Mouse (Mus musculus): ENCODE data around the gene Stk40. TPM values are rescaled to one million over a fixed set of nuclear protein-coding genes. Genes with fewer than 3 reads are reported as not detected.

Gene Stk40
- total and polyA plus RNA-seq, 3 experiments = 20.5 to 68.2 (median 41.2) TPM

DNA sequence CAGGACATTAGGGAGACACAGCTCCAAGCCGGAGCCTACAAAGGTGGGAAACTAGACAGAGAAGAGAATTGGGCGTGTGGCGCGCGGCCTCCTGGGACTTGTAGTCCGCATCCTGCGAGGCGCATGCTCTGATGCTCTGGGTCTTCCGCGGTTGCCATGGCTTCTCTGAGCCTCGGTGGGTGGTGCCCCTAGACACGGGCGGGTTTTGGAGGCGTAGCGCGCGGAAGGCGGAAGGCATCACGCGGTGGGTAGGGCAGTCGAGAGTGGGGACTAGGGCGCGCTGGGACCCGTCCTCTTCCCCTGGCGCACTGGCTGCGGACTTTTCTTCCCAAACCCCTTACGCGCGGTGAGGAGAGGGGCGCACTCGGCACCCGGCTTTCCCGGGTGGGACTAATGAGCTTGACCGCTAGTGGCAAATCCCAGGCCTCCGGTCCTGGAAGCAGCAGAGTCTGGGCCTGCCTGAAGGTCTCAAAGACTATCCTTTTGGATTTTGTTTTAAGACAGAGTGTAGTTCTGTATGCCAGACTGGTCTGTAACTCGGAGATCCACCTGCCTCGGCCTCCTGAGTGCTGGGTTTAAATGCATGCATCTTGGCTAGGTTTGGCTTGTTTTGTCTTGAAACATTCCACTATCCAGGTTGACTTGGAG, 7.2 kb upstream of the Stk40 start, which contains the start of gene Lsm10:
Gene Lsm10, plus strand, starts transcription at position 160 of the 648 bp plus-strand sequence.
- TF ChIP-seq CTCF (IDR thresholded peaks at IDR 0.05; ENCODE audit: low read depth, low read length) (no peak), TAL1 (conservative IDR thresholded peaks at IDR 0.05; ENCODE audit: low read depth, low read length) (no peak), GATA1 (IDR thresholded peaks at IDR 0.05; ENCODE audit: borderline replicate concordance, low read length) (no peak)
- ATAC-seq (ENCODE audit: extremely low read depth, insufficient number of reproducible peaks, low FRiP score, poor library complexity, severe bottlenecking) (peak; percentile 99), DNase-seq (ENCODE audit: low spot score) (peak; percentile 94)
- Histone ChIP-seq H3K9me3 (replicated peaks) (no peaks in the 10 kb centered on the region), H3K27me3 (ENCODE audit: insufficient read depth, low read length) (no peaks in the 10 kb centered on the region), H3K4me3 (ENCODE audit: low read depth, low read length) (peak within 1 kb of the TSS; percentile 79), H3K4me1 (ENCODE audit: insufficient read depth, low read depth, low read length) (peaks cover 44% of the 10 kb centered on the region), H3K36me3 (replicated peaks) (peaks cover 40% of the 10 kb centered on the region)

GRCm38 (mm10) chr4:126097711-126098253, 6.0 kb upstream of the Stk40 start:
- no peak for TF ChIP-seq GATA2 (IDR thresholded peaks at IDR 0.05; ENCODE audit: borderline replicate concordance, low read depth, low read length)
- no peak for TF ChIP-seq CTCF (IDR thresholded peaks at IDR 0.05; ENCODE audit: low read depth, low read length)
- no peak for TF ChIP-seq TAL1 (conservative IDR thresholded peaks at IDR 0.05; ENCODE audit: low read depth, low read length)
- no peak for TF ChIP-seq POLR2AphosphoS5 (IDR thresholded peaks at IDR 0.05; ENCODE audit: insufficient replicate concordance, low read depth, low read length)
- no peak for TF ChIP-seq GATA1 (IDR thresholded peaks at IDR 0.05; ENCODE audit: borderline replicate concordance, low read length)

DNA sequence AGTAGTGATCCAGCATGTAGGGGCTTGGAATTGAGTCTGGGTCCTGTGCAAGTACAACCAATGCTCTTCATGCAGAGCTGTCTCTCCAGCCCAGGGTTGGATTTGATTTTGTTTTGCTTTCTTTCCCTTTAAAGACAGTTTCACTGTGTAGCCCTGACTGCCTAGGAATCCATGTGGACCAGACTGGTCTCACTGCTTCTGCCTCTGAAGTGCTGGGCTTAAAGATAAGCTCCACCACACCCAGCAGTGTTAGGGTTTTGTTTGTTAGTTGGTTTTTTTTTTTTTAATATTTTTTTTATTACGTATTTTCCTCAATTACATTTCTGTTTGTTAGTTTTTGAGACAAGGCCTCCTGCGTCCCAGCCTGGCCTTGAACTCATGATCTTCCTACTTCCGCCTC, 4.4 kb upstream of the Stk40 start:
- TF ChIP-seq TAL1 (conservative IDR thresholded peaks at IDR 0.05; ENCODE audit: low read depth, low read length) (peak; percentile 45; the same call in 1 of the 2 replicates), GATA2 (IDR thresholded peaks at IDR 0.05; ENCODE audit: borderline replicate concordance, low read depth, low read length) (no peak)
- no peak for DNase-seq (ENCODE audit: low spot score)
- H3K4me3 ChIP-seq (ENCODE audit: low read depth, low read length) = no peak overlapping the region; the same call in 1 of the 2 replicates
- H3K4me1 ChIP-seq (ENCODE audit: insufficient read depth, low read depth, low read length) = peaks cover 65% of the 10 kb centered on the region
- no peaks in the 10 kb centered on the region for H3K9me3 ChIP-seq (replicated peaks)
- no peaks in the 10 kb centered on the region for H3K27me3 ChIP-seq (ENCODE audit: insufficient read depth, low read length)
- peaks cover 45% of the 10 kb centered on the region for H3K36me3 ChIP-seq (replicated peaks)
- no peak for ATAC-seq (ENCODE audit: extremely low read depth, insufficient number of reproducible peaks, low FRiP score, poor library complexity, severe bottlenecking)

More at GRCm38 (mm10) chr4:126097711-126098253, 6.0 kb upstream of the Stk40 start:
- no peak for DNase-seq (ENCODE audit: low spot score)
- Histone ChIP-seq H3K4me3 (ENCODE audit: low read depth, low read length) (peak overlapping the region; percentile 28; the same call in 1 of the 2 replicates), H3K36me3 (replicated peaks) (peaks cover 45% of the 10 kb centered on the region), H3K9me3 (replicated peaks) (no peaks in the 10 kb centered on the region), H3K4me1 (ENCODE audit: insufficient read depth, low read depth, low read length) (peaks cover 55% of the 10 kb centered on the region), H3K27me3 (ENCODE audit: insufficient read depth, low read length) (no peaks in the 10 kb centered on the region)
- no peak for ATAC-seq (ENCODE audit: extremely low read depth, insufficient number of reproducible peaks, low FRiP score, poor library complexity, severe bottlenecking)

- H3K4me1 ChIP-seq (ENCODE audit: insufficient read depth, low read depth, low read length) = peaks cover 78% of the 10 kb centered on the region
- ATAC-seq (ENCODE audit: extremely low read depth, insufficient number of reproducible peaks, low FRiP score, poor library complexity, severe bottlenecking) (no peak), DNase-seq (ENCODE audit: low spot score) (no peak)
- no peak overlapping the region for H3K4me3 ChIP-seq (ENCODE audit: low read depth, low read length)
- H3K36me3 ChIP-seq (replicated peaks) = peaks cover 46% of the 10 kb centered on the region
- H3K27me3 ChIP-seq (ENCODE audit: insufficient read depth, low read length) = no peaks in the 10 kb centered on the region
- no peak for TF ChIP-seq POLR2AphosphoS5 (IDR thresholded peaks at IDR 0.05; ENCODE audit: insufficient replicate concordance, low read depth, low read length)
- TF ChIP-seq CTCF (IDR thresholded peaks at IDR 0.05; ENCODE audit: low read depth, low read length) = no peak
- no peak for TF ChIP-seq TAL1 (conservative IDR thresholded peaks at IDR 0.05; ENCODE audit: low read depth, low read length)
- TF ChIP-seq GATA2 (IDR thresholded peaks at IDR 0.05; ENCODE audit: borderline replicate concordance, low read depth, low read length) = no peak
- no peak for TF ChIP-seq GATA1 (IDR thresholded peaks at IDR 0.05; ENCODE audit: borderline replicate concordance, low read length)
- H3K9me3 ChIP-seq (replicated peaks) = no peaks in the 10 kb centered on the region
These were observed 3.0 kb upstream of the Stk40 start for GRCm38 (mm10) chr4:126100764-126101163.

GRCm38 (mm10) chr4:126102061-126102841, 1.5 kb upstream of the Stk40 start:
- H3K9me3 ChIP-seq (replicated peaks) = no peaks in the 10 kb centered on the region
- TF ChIP-seq GATA2 (IDR thresholded peaks at IDR 0.05; ENCODE audit: borderline replicate concordance, low read depth, low read length) (no peak), TAL1 (conservative IDR thresholded peaks at IDR 0.05; ENCODE audit: low read depth, low read length) (no peak), POLR2AphosphoS5 (IDR thresholded peaks at IDR 0.05; ENCODE audit: insufficient replicate concordance, low read depth, low read length) (no peak), GATA1 (IDR thresholded peaks at IDR 0.05; ENCODE audit: borderline replicate concordance, low read length) (no peak), CTCF (IDR thresholded peaks at IDR 0.05; ENCODE audit: low read depth, low read length) (no peak)
- peaks cover 84% of the 10 kb centered on the region for H3K4me1 ChIP-seq (ENCODE audit: insufficient read depth, low read depth, low read length)
- no peak overlapping the region; the same call in 1 of the 2 replicates for H3K4me3 ChIP-seq (ENCODE audit: low read depth, low read length)
- H3K36me3 ChIP-seq (replicated peaks) = peaks cover 61% of the 10 kb centered on the region
- H3K27me3 ChIP-seq (ENCODE audit: insufficient read depth, low read length) = no peaks in the 10 kb centered on the region
- ATAC-seq (ENCODE audit: extremely low read depth, insufficient number of reproducible peaks, low FRiP score, poor library complexity, severe bottlenecking) (no peak), DNase-seq (ENCODE audit: low spot score) (peak; percentile 13)

DNA sequence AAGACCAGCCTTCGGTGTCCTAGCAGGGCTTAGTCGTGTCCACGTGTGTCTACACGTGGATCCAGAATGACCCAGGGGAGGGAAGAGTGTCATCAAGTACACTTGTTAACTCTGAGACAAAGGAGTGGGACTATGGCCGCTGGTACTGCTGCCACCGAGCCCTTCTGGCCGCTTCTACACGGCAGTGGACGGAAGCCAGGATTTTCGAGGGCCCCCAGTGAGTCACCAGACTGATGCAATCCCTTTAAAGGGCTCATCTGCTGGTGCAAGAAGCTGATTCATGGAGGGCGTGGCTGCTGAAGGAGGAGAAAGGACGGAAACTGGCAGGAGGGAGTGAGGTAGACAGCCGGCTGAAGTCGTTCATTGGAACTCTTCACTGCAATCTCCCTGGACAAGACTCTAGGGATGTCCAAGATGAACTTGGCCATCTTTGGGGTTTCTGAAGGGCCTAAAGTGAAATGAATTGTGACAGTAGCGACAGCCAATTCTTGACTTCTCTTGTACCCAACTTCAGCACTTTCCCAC, 638 bp upstream of the Stk40 start:
- no peaks in the 10 kb centered on the region for H3K27me3 ChIP-seq (ENCODE audit: insufficient read depth, low read length)
- ATAC-seq (ENCODE audit: extremely low read depth, insufficient number of reproducible peaks, low FRiP score, poor library complexity, severe bottlenecking) (peak; percentile 82), DNase-seq (ENCODE audit: low spot score) (peak; percentile 90)
- TF ChIP-seq TAL1 (conservative IDR thresholded peaks at IDR 0.05; ENCODE audit: low read depth, low read length) (no peak), CTCF (IDR thresholded peaks at IDR 0.05; ENCODE audit: low read depth, low read length) (no peak), GATA1 (IDR thresholded peaks at IDR 0.05; ENCODE audit: borderline replicate concordance, low read length) (no peak), POLR2AphosphoS5 (IDR thresholded peaks at IDR 0.05; ENCODE audit: insufficient replicate concordance, low read depth, low read length) (no peak)
- H3K4me1 ChIP-seq (ENCODE audit: insufficient read depth, low read depth, low read length) = peaks cover 76% of the 10 kb centered on the region
- peak overlapping the region; percentile 87 for H3K4me3 ChIP-seq (ENCODE audit: low read depth, low read length)
- no peaks in the 10 kb centered on the region for H3K9me3 ChIP-seq (replicated peaks)
- H3K36me3 ChIP-seq (replicated peaks) = peaks cover 63% of the 10 kb centered on the region

All from G1E (cell line).